In genomic region chr12:102416391-102416837, GRCm38 (mm10) we compare ENCODE assay signal across 8 mouse cellular contexts. TPM values are rescaled to one million over a fixed set of nuclear protein-coding genes. Genes with fewer than 3 reads are reported as not detected.
DNase-seq lines count a peak whose midpoint lies in the region; ATAC-seq lines count a peak whose summit lies in the region.

No protein-coding gene starts in this region.

- H3K4me3 ChIP-seq in kidney, embryonic 16.5 days (ENCODE audit: low read length) = no peak overlapping the region
- H3K4me3 ChIP-seq in embryonic facial prominence, embryonic 10.5 days = no peak overlapping the region
- no peak overlapping the region for H3K4me3 ChIP-seq in heart, embryonic 11.5 days (ENCODE audit: low read depth, low read length)
- H3K4me3 ChIP-seq in stomach, embryonic 16.5 days (replicated peaks; ENCODE audit: low read length) = no peak overlapping the region

- intact Hi-C loops in left cerebral cortex, postnatal 36 days (cut with DNase I) = no loop called here

- H3K4me2 ChIP-seq in kidney, embryonic 16.5 days (replicated peaks; ENCODE audit: low read depth, low read length) = no peak overlapping the region
- H3K4me2 ChIP-seq in heart, embryonic 11.5 days = 0 out of 2 replicates have a peak overlapping the region, but pooled peaks have one; percentile 8
- no peak overlapping the region for H3K4me2 ChIP-seq in stomach, embryonic 16.5 days (ENCODE audit: low read depth, low read length)

- peaks cover 11% of the 10 kb centered on the region; the same call in 1 of the 2 replicates for H3K4me1 ChIP-seq in kidney, embryonic 16.5 days (ENCODE audit: insufficient read depth, low read length)
- H3K4me1 ChIP-seq in embryonic facial prominence, embryonic 10.5 days = peaks cover 7% of the 10 kb centered on the region
- peaks cover 31% of the 10 kb centered on the region for H3K4me1 ChIP-seq in heart, embryonic 11.5 days (ENCODE audit: control insufficient read depth, insufficient read depth, low read length)
- peaks cover 11% of the 10 kb centered on the region; the same call in 1 of the 2 replicates for H3K4me1 ChIP-seq in stomach, embryonic 16.5 days (ENCODE audit: control insufficient read depth, insufficient read depth, low read length)

- WGBS in kidney, embryonic 16.5 days = 25% methylated on average over 7 of the region's 7 CpGs
- 53% methylated on average over 7 of the region's 7 CpGs for WGBS in embryonic facial prominence, embryonic 10.5 days
- WGBS in heart, embryonic 11.5 days (ENCODE audit: insufficient replicate concordance) = 24% methylated on average over 7 of the region's 7 CpGs
- 29% methylated on average over 7 of the region's 7 CpGs for WGBS in stomach, embryonic 16.5 days

- no peaks in the 10 kb centered on the region for H3K9me3 ChIP-seq in kidney, embryonic 16.5 days (ENCODE audit: low read length)
- no peaks in the 10 kb centered on the region for H3K9me3 ChIP-seq in embryonic facial prominence, embryonic 10.5 days
- H3K9me3 ChIP-seq in heart, embryonic 11.5 days (replicated peaks; ENCODE audit: control insufficient read depth, low read length) = no peaks in the 10 kb centered on the region
- no peaks in the 10 kb centered on the region for H3K9me3 ChIP-seq in stomach, embryonic 16.5 days (replicated peaks; ENCODE audit: control insufficient read depth, low read length)

- H3K27me3 ChIP-seq in kidney, embryonic 16.5 days (ENCODE audit: insufficient read depth, low read length) = no peaks in the 10 kb centered on the region
- no peaks in the 10 kb centered on the region for H3K27me3 ChIP-seq in embryonic facial prominence, embryonic 10.5 days (replicated peaks; ENCODE audit: low read depth, poor library complexity, severe bottlenecking)
- H3K27me3 ChIP-seq in heart, embryonic 11.5 days (ENCODE audit: control insufficient read depth, insufficient read depth, low read length) = no peaks in the 10 kb centered on the region
- no peaks in the 10 kb centered on the region for H3K27me3 ChIP-seq in stomach, embryonic 16.5 days (ENCODE audit: control insufficient read depth, insufficient read depth, low read length)

- peak overlapping the region; percentile 63; the same call in 1 of the 2 replicates for H3K27ac ChIP-seq in kidney, embryonic 16.5 days (ENCODE audit: low read length)
- H3K27ac ChIP-seq in embryonic facial prominence, embryonic 10.5 days (replicated peaks) = 0 out of 2 replicates have a peak overlapping the region, but pooled peaks have one; percentile 30
- peak overlapping the region; percentile 42 for H3K27ac ChIP-seq in heart, embryonic 11.5 days (ENCODE audit: low read depth, low read length)
- H3K27ac ChIP-seq in stomach, embryonic 16.5 days (ENCODE audit: low read length) = peak overlapping the region; percentile 24; the same call in 1 of the 2 replicates

- ATAC-seq in kidney, embryonic 16.5 days (ENCODE audit: low FRiP score, low TSS enrichment) = peak; percentile 67; the same call in 1 of the 2 replicates
- ATAC-seq in heart, embryonic 11.5 days (replicated peaks; ENCODE audit: insufficient number of reproducible peaks, low FRiP score, low TSS enrichment) = peak; percentile 66
- 0 out of 2 replicates have a peak, but pooled peaks have one; percentile 48 for ATAC-seq in stomach, embryonic 16.5 days (ENCODE audit: insufficient read depth, low FRiP score)

- no peak for DNase-seq in kidney, adult 18-20 months
- DNase-seq in embryonic facial prominence, embryonic 10.5 days (ENCODE audit: low spot score) = no peak
- DNase-seq in left cerebral cortex, postnatal 36 days (ENCODE audit: low spot score in 2 of 2) = peak; percentile 52 to 54
- DNase-seq in layer of hippocampus, adult 11-12 months (ENCODE audit: low spot score) = no peak
- no peak for DNase-seq in adrenal gland, postnatal 10 days

- 0 out of 2 replicates have a peak, but pooled peaks cover 2% of the 10 kb centered on the region for H3K36me3 ChIP-seq in kidney, embryonic 16.5 days (ENCODE audit: insufficient read depth, low read length)
- peaks cover 21% of the 10 kb centered on the region for H3K36me3 ChIP-seq in embryonic facial prominence, embryonic 10.5 days (replicated peaks)
- H3K36me3 ChIP-seq in heart, embryonic 11.5 days (ENCODE audit: control insufficient read depth, insufficient read depth, low read length) = no peaks in the 10 kb centered on the region
- H3K36me3 ChIP-seq in stomach, embryonic 16.5 days (ENCODE audit: control insufficient read depth, insufficient read depth, low read length) = peaks cover 3% of the 10 kb centered on the region; the same call in 1 of the 2 replicates

- 0 out of 2 replicates have a peak overlapping the region, but pooled peaks have one; percentile 31 for H3K9ac ChIP-seq in kidney, embryonic 16.5 days (replicated peaks; ENCODE audit: low read length)
- H3K9ac ChIP-seq in heart, embryonic 11.5 days (ENCODE audit: low read depth, low read length) = no peak overlapping the region
- peak overlapping the region; percentile 46; the same call in 1 of the 2 replicates for H3K9ac ChIP-seq in stomach, embryonic 16.5 days (ENCODE audit: low read length)

RNA-seq across cellular contexts. Expression of gene Lgmn, which starts 23.2 kb away (rescaled TPM):
- 153 and 175 TPM in 2 replicates for polyA plus RNA-seq in kidney, embryonic 16.5 days (2015; fragmentation: Nextera tagmentation; extraction: Ambion mirVana)
- polyA plus RNA-seq in embryonic facial prominence, embryonic 10.5 days (2016; fragmentation: Nextera tagmentation; extraction: Ambion mirVana) = 42.7 and 45.6 TPM in 2 replicates
- 108 and 128 TPM in 2 replicates for polyA plus RNA-seq in heart, embryonic 11.5 days (2014; fragmentation: Nextera tagmentation; extraction: Ambion mirVana)
- total RNA-seq in left cerebral cortex, postnatal 36 days (2021) = 100 to 1,000 TPM; 101 to 114 TPM
- polyA plus RNA-seq in stomach, embryonic 16.5 days (2015; fragmentation: Nextera tagmentation; extraction: Ambion mirVana) = 86.5 and 90.3 TPM in 2 replicates
- 10 to 100 TPM; 88.5 to 88.9 TPM for total RNA-seq in adrenal gland, postnatal 10 days (2021)

RNA-seq across cellular contexts. Expression of gene Golga5, which starts 52.5 kb away (rescaled TPM):
- polyA plus RNA-seq in kidney, embryonic 16.5 days (2015; fragmentation: Nextera tagmentation; extraction: Ambion mirVana) = 35.6 and 37.8 TPM in 2 replicates
- 28.4 and 31.3 TPM in 2 replicates for polyA plus RNA-seq in embryonic facial prominence, embryonic 10.5 days (2016; fragmentation: Nextera tagmentation; extraction: Ambion mirVana)
- 24.9 and 32.8 TPM in 2 replicates for polyA plus RNA-seq in heart, embryonic 11.5 days (2014; fragmentation: Nextera tagmentation; extraction: Ambion mirVana)
- 10 to 100 TPM; 29.1 to 29.5 TPM for total RNA-seq in left cerebral cortex, postnatal 36 days (2021)
- polyA plus RNA-seq in stomach, embryonic 16.5 days (2015; fragmentation: Nextera tagmentation; extraction: Ambion mirVana) = 35.9 and 37.5 TPM in 2 replicates
- total RNA-seq in adrenal gland, postnatal 10 days (2021) = 10 to 100 TPM; 35.4 to 36.2 TPM

Comparison
In these comparisons a context has a peak if more than half of its experiments do, and no peak if none do; other contexts are left out.
1. DNase-seq: peak in left cerebral cortex, postnatal 36 days (2 of 2); none in kidney, adult 18-20 months (single experiment), embryonic facial prominence, embryonic 10.5 days (single experiment), layer of hippocampus, adult 11-12 months (single experiment) and adrenal gland, postnatal 10 days (single experiment).
2. Peak in every context shown above with its lines, with median percentiles within 50 percentile points of each other: ATAC-seq and H3K27ac ChIP-seq.